Mouse (Mus musculus) ES-E14 (cell line): Measurements from ENCODE around the gene Olfr1220.

Experiments
- HCFC1 ChIP-seq: IDR thresholded peaks from 2 replicates; pipeline ENCODE4 v1.6.1; 2012; ENCODE audit warnings: low read length, inconsistent platforms, borderline replicate concordance; ENCODE audit not compliant: insufficient read depth
- ZNF384 ChIP-seq: IDR thresholded peaks from 2 replicates; pipeline ENCODE4 v1.6.1; 2012; ENCODE audit warnings: low read depth, low read length, inconsistent platforms

DNA sequence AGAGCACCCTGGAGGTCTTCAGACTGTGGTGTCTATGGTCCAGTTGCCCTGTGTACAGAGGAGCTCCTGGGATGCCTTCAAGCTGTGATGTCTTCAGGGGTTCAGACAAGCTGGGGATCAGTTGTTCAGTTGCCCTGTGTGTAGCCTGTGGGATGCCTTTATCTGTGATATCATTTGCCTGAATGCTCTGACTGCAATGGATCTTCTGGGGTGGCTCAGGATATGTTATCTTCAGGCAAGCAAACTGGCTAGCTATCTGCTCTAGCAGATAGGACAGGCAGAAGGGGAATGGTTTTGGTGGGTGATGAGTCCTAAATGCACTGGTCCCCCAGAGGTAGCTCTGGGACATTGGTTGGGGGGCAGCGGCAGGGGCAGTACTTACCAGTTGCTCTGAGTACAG, 12.8 kb downstream of the Olfr1220 start:
- TF ChIP-seq ZNF384: no peak
- no peak for TF ChIP-seq HCFC1
